Mouse (Mus musculus) cerebellum, postnatal 10 days (tissue): ENCODE results near the gene Vmn2r92.
"Not testable (repeated sequence)": the region's sequence is repeated elsewhere in the genome, so short reads cannot be mapped to it uniquely, and the experiment has no call there.

Experiments used
- DNase-seq, 2 experiments: peaks; one replicate each; pipeline ENCODE4 v3.0.0; 2021; ENCODE audit warnings: mixed read lengths in 2 of 2

Vmn2r92 gene

GRCm38 (mm10) chr17:18151587-18151986 is at the start of gene Vmn2r92:
TSS of gene Vmn2r92 (plus strand) at chr17:18151887.
- DNase-seq: not testable (repeated sequence)

GRCm38 (mm10) chr17:18102265-18102664 is 49.4 kb upstream of the Vmn2r92 start:
- DNase-seq: not testable (repeated sequence)

GRCm38 (mm10) chr17:18161194-18161593 is 9.5 kb downstream of the Vmn2r92 start:
- not testable (repeated sequence) for DNase-seq

GRCm38 (mm10) chr17:18189732-18190131 is 38.0 kb downstream of the Vmn2r92 start:
- DNase-seq: no peak

- DNase-seq: no peak
Measured at GRCm38 (mm10) chr17:18221300-18221699, 69.6 kb downstream of the Vmn2r92 start.

GRCm38 (mm10) chr17:18231996-18232395 is 80.3 kb downstream of the Vmn2r92 start:
- DNase-seq: no peak

GRCm38 (mm10) chr17:18236931-18237330 is 85.2 kb downstream of the Vmn2r92 start:
- no peak for DNase-seq
